8 mouse cellular contexts compared by ENCODE assay signal in the genomic region with DNA sequence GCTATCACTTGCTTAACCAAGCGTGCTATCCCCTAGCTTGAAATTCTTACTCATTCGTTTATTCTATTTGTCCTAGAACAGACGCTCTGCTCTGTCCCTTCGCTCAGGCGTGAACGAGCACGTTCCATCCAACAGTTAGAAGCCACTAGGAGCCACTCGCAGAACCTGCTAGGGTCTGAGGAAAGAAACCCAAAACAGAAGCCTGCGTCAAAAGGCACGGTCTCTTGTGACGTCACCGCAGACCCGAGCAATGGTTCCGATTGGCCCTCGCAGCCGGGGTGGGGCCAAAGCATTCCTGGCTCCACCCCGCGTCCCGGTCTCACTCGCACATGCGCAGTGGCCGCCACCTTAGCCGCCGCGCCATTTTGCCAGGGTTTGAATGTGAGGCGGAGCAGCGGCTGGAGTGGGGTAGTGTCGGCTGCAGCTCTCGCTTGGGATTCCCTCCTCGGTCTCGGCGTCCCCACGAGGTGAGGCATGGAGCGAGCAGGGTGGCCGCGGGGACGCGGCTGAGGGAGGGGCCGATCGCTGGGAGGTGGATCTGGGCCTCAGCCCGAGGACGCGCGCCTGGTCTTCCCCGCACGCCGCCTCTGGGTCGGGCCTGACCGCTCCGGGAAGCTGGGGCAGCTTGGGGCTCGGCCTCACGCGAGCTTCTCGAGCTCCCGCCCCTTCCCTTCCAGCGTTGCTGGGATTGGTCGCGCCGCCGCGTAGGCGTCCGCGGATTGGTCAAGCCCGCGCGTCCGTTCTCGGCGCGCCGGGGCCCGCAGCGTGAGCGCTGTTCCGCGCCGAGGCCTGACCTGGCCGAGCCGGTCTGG. TPM values are rescaled to one million over a fixed set of nuclear protein-coding genes. Genes with fewer than 3 reads are reported as not detected.
DNase-seq lines count a peak whose midpoint lies in the region; ATAC-seq lines count a peak whose summit lies in the region.

TSS of gene Cse1l (plus strand) at position 330 of the 812 bp plus-strand sequence.

- ATAC-seq in megakaryocyte progenitor cell, adult 5-6 weeks (replicated peaks; ENCODE audit: poor library complexity), result peak; percentile 84

- DNase-seq in adipocyte (ENCODE audit: low spot score), result peak; percentile 98
- peak; percentile 99 for DNase-seq in embryo, embryonic 10 days (ENCODE audit: low spot score)
- DNase-seq in gastrocnemius, postnatal 10 days, result peak; percentile 98
- DNase-seq in induced T-regulatory cell, adult 2 months (ENCODE audit: low read depth), result peak; percentile 99
- DNase-seq in left cerebral cortex, adult 9 months (ENCODE audit: low spot score in 2 of 2), result peak; percentile 87 to 98
- DNase-seq in right cerebral cortex, postnatal 14 days, result peak; percentile 99
- peak; percentile 96 to 97 for DNase-seq in urinary bladder, postnatal 36 days (ENCODE audit: low spot score in 2 of 2)

RNA-seq across cellular contexts. Expression of gene Cse1l, which starts in this region (rescaled TPM):
- 10 to 100 TPM; 52.2 to 52.4 TPM for total RNA-seq in gastrocnemius, postnatal 10 days (2021)
- 158 and 185 TPM in 2 replicates for total RNA-seq in megakaryocyte progenitor cell, adult 5-6 weeks (2015)
- 116 and 151 TPM in 2 replicates for total RNA-seq in megakaryocyte progenitor cell, adult 5-6 weeks (2017)

Comparison
In these comparisons a context has a peak if more than half of its experiments do, and no peak if none do; other contexts are left out.
1. Peak in every context shown above with its lines: DNase-seq and ATAC-seq.